10 mouse cellular contexts compared by ENCODE assay signal in the genomic region with DNA sequence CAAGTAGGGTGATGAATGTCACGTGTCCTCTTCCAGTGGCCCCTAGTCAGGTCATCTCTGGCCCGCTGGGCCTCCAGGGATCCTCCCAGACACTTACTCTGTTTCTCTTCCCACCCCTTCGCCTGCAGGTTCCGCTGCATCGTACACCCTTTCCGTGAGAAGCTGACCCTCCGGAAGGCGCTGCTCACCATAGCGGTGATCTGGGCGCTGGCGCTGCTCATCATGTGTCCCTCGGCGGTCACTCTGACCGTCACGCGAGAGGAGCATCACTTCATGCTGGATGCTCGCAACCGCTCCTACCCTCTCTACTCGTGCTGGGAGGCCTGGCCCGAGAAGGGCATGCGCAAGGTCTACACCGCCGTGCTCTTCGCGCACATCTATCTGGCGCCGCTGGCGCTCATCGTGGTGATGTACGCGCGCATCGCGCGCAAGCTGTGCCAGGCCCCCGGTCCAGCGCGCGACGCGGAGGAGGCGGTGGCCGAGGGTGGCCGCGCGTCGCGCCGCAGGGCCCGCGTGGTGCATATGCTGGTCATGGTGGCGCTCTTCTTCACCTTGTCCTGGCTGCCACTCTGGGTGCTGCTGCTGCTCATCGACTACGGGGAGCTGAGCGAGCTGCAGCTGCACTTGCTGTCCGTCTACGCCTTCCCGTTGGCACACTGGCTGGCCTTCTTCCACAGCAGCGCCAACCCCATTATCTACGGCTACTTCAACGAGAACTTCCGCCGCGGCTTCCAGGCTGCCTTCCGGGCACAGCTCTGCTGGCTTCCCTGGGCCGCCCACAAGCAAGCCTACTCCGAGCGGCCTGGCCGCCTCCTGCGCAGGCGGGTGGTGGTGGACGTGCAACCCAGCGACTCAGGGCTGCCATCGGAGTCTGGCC. TPM values are rescaled to one million over a fixed set of nuclear protein-coding genes. Genes with fewer than 3 reads are reported as not detected.
DNase-seq lines count a peak whose midpoint lies in the region; ATAC-seq and TF ChIP-seq lines count a peak whose summit lies in the region.
"Had no signal": no experiment of that assay in that cellular context is flagged by ENCODE, and none has a peak within 500 bp of the region (broad histone marks: within the 10 kb centered on the region; RNA-seq: fewer than 3 reads in every experiment).

No protein-coding gene starts in this region.

- peaks cover 20% of the 10 kb centered on the region for H3K27me3 ChIP-seq in hindbrain, embryonic 11.5 days (ENCODE audit: control insufficient read depth, insufficient read depth, low read length)
- peaks cover 22% of the 10 kb centered on the region for H3K27me3 ChIP-seq in midbrain, embryonic 15.5 days (replicated peaks)

- no peak overlapping the region for H3K27ac ChIP-seq in embryonic fibroblast, embryonic 13.5 days (ENCODE audit: insufficient read depth, low read length)
- H3K27ac ChIP-seq in hindbrain, embryonic 11.5 days (ENCODE audit: low read depth, low read length) = no peak overlapping the region
- H3K27ac ChIP-seq in midbrain, embryonic 15.5 days = peak overlapping the region; percentile 48; the same call in 1 of the 2 replicates

- ATAC-seq in hindbrain, embryonic 11.5 days (ENCODE audit: low FRiP score) = peak; percentile 49; the same call in 1 of the 2 replicates
- ATAC-seq in midbrain, embryonic 15.5 days (replicated peaks) = peak; percentile 83
- no peak for ATAC-seq in activated CD4-positive, CD25-positive, alpha-beta regulatory T cell, adult 4 months

- peak overlapping the region; percentile 38; the same call in 1 of the 2 replicates for H3K9ac ChIP-seq in hindbrain, embryonic 11.5 days (ENCODE audit: low read depth, low read length)
- H3K9ac ChIP-seq in midbrain, embryonic 15.5 days = peak overlapping the region; percentile 51

- H3K4me2 ChIP-seq in hindbrain, embryonic 11.5 days (replicated peaks; ENCODE audit: low read depth, low read length) = peak overlapping the region; percentile 83
- H3K4me2 ChIP-seq in midbrain, embryonic 15.5 days = peak overlapping the region; percentile 94

- H3K36me3 ChIP-seq in hindbrain, embryonic 11.5 days (ENCODE audit: control insufficient read depth, insufficient read depth, low read length) = no peaks in the 10 kb centered on the region
- H3K36me3 ChIP-seq in midbrain, embryonic 15.5 days (replicated peaks) = no peaks in the 10 kb centered on the region

- peak; percentile 14 to 28 for DNase-seq in heart, adult 18-20 months
- no peak for DNase-seq in heart, adult 9 months (ENCODE audit: low spot score in 2 of 2)
- peak; percentile 40 for DNase-seq in Muller cell, postnatal 12 days (ENCODE audit: inconsistent ontology term)
- peak; percentile 57 for DNase-seq in hindbrain, embryonic 11.5 days (ENCODE audit: low spot score)
- DNase-seq in liver = peak; percentile 7

- TF ChIP-seq POLR2A in embryonic fibroblast, embryonic 13.5 days (IDR thresholded peaks at IDR 0.05; ENCODE audit: low read depth, low read length) = no peak

- WGBS in hindbrain, embryonic 11.5 days = 4% methylated on average over 74 of the region's 74 CpGs
- WGBS in midbrain, embryonic 15.5 days = 4% methylated on average over 74 of the region's 74 CpGs

- peak overlapping the region; percentile 5; the same call in 1 of the 2 replicates for H3K4me3 ChIP-seq in embryonic fibroblast, embryonic 13.5 days (ENCODE audit: insufficient read depth, low read length)
- peak overlapping the region; percentile 35 for H3K4me3 ChIP-seq in hindbrain, embryonic 11.5 days (ENCODE audit: low read depth, low read length)
- peak overlapping the region; percentile 46 for H3K4me3 ChIP-seq in midbrain, embryonic 15.5 days

- no peaks in the 10 kb centered on the region for H3K9me3 ChIP-seq in hindbrain, embryonic 11.5 days (ENCODE audit: control insufficient read depth, low read length)
- no peaks in the 10 kb centered on the region for H3K9me3 ChIP-seq in midbrain, embryonic 15.5 days

- H3K4me1 ChIP-seq in embryonic fibroblast, embryonic 13.5 days (ENCODE audit: control insufficient read depth, insufficient read depth, low read length) = 0 out of 2 replicates have a peak, but pooled peaks cover 4% of the 10 kb centered on the region
- H3K4me1 ChIP-seq in hindbrain, embryonic 11.5 days (replicated peaks; ENCODE audit: control insufficient read depth, insufficient read depth, low read length) = 0 out of 2 replicates have a peak, but pooled peaks cover 2% of the 10 kb centered on the region
- peaks cover 16% of the 10 kb centered on the region for H3K4me1 ChIP-seq in midbrain, embryonic 15.5 days

- TF ChIP-seq CTCF in embryonic fibroblast, embryonic 13.5 days (IDR thresholded peaks at IDR 0.05; ENCODE audit: borderline replicate concordance, insufficient read depth, low read length) = no peak

RNA-seq across cellular contexts. Expression of a gene that starts 22.7 kb away (rescaled TPM):
- total RNA-seq in heart, adult 18-20 months (2021) = 10 to 100 TPM; 81.8 to 82.3 TPM
- 67.1 and 70.0 TPM in 2 replicates for polyA plus RNA-seq in embryonic fibroblast, embryonic 13.5 days (2011; ENCODE audit: insufficient read length, low read depth, missing spikeins)
- polyA plus RNA-seq in hindbrain, embryonic 11.5 days (2014; fragmentation: Nextera tagmentation; extraction: Ambion mirVana) = 276 and 297 TPM in 2 replicates
- polyA plus RNA-seq in midbrain, embryonic 15.5 days (2015; fragmentation: Nextera tagmentation; extraction: Ambion mirVana) = 209 and 210 TPM in 2 replicates
- 10 to 100 TPM; 69.2 to 88.9 TPM for polyA plus RNA-seq in activated CD4-positive, CD25-positive, alpha-beta regulatory T cell, adult 4 months (2017; shearing (Covaris generic))

RNA-seq across cellular contexts. Expression of a gene that starts 30.3 kb away (rescaled TPM):
- total RNA-seq in heart, adult 18-20 months (2021) = under 1 TPM in 1 of 2 experiments, not detected in 1; 0.08 TPM
- 0.47 and 1.2 TPM in 2 replicates for polyA plus RNA-seq in embryonic fibroblast, embryonic 13.5 days (2011; ENCODE audit: insufficient read length, low read depth, missing spikeins)
- polyA plus RNA-seq in hindbrain, embryonic 11.5 days (2014; fragmentation: Nextera tagmentation; extraction: Ambion mirVana) = 0.11 and 0.13 TPM in 2 replicates
- 2.3 and 2.4 TPM in 2 replicates for polyA plus RNA-seq in midbrain, embryonic 15.5 days (2015; fragmentation: Nextera tagmentation; extraction: Ambion mirVana)
- not detected for polyA plus RNA-seq in activated CD4-positive, CD25-positive, alpha-beta regulatory T cell, adult 4 months (2017; shearing (Covaris generic))
- total RNA-seq: MEL had no signal
- polyA plus RNA-seq: large intestine, adult 2 months had no signal

RNA-seq across cellular contexts. Expression of a gene that starts 54.5 kb away (rescaled TPM):
- 100 to 1,000 TPM; 180 to 192 TPM for total RNA-seq in heart, adult 18-20 months (2021)
- polyA plus RNA-seq in embryonic fibroblast, embryonic 13.5 days (2011; ENCODE audit: insufficient read length, low read depth, missing spikeins) = 249 and 278 TPM in 2 replicates
- 246 and 248 TPM in 2 replicates for polyA plus RNA-seq in hindbrain, embryonic 11.5 days (2014; fragmentation: Nextera tagmentation; extraction: Ambion mirVana)
- 199 and 206 TPM in 2 replicates for polyA plus RNA-seq in midbrain, embryonic 15.5 days (2015; fragmentation: Nextera tagmentation; extraction: Ambion mirVana)
- polyA plus RNA-seq in activated CD4-positive, CD25-positive, alpha-beta regulatory T cell, adult 4 months (2017; shearing (Covaris generic)) = 100 to 1,000 TPM; 101 to 110 TPM

Comparison
In these comparisons a context has a peak if more than half of its experiments do, and no peak if none do; other contexts are left out.
1. DNase-seq: peak in heart, adult 18-20 months (2 of 2), Muller cell, postnatal 12 days (single experiment), hindbrain, embryonic 11.5 days (single experiment) and liver (single experiment); none in heart, adult 9 months (0 of 2).
2. Peak in every context shown above with its lines, with median percentiles within 50 percentile points of each other: H3K4me3 ChIP-seq.